Mouse (Mus musculus) cortical plate, adult 2 months (tissue): ENCODE results near the gene Umad1.

Experiments used
- CTCF ChIP-seq: fragments of 200-500 bp; IDR thresholded peaks from 2 replicates; pipeline ENCODE4 v1.5.1; 2011; ENCODE audit warnings: mild to moderate bottlenecking, control low read depth, low read length; ENCODE audit not compliant: insufficient read depth; ENCODE audit errors: extremely low read depth
- POLR2A ChIP-seq: fragments of 200-500 bp; IDR thresholded peaks from 2 replicates; pipeline ENCODE4 v1.6.1; 2011; ENCODE audit warnings: mild to moderate bottlenecking, low read length, control low read depth; ENCODE audit not compliant: insufficient read depth; ENCODE audit errors: extremely low read depth

- TF ChIP-seq POLR2A (no peak), CTCF (no peak)
Observed at GRCm38 (mm10) chr6:8367675-8368074, 108.6 kb downstream of the Umad1 start.
